Mouse (Mus musculus): ENCODE measurements around the gene Map3k4.

The Map3k4 gene

DNA sequence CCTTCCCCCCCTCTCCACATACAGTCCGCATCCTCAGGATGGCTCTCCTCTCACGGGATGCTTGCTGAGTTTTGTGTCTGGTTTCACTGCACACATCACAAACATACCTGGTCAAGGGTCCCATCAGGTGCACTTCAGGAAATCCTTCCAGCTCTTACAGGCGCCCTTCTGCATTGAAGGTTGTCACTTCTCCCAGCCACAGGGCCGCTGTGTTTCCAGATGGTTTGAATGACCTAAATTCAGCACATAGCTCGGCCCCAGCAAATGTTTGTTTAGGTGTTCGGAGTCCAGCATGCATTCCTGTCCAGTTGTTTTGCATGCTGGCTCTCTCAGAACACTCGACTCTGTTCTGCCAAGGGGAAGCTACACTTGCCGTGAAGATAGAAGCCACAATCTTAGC is 134.3 kb downstream of the Map3k4 start:
- no peak for DNase-seq (ENCODE audit: low spot score in 2 of 2)

DNA sequence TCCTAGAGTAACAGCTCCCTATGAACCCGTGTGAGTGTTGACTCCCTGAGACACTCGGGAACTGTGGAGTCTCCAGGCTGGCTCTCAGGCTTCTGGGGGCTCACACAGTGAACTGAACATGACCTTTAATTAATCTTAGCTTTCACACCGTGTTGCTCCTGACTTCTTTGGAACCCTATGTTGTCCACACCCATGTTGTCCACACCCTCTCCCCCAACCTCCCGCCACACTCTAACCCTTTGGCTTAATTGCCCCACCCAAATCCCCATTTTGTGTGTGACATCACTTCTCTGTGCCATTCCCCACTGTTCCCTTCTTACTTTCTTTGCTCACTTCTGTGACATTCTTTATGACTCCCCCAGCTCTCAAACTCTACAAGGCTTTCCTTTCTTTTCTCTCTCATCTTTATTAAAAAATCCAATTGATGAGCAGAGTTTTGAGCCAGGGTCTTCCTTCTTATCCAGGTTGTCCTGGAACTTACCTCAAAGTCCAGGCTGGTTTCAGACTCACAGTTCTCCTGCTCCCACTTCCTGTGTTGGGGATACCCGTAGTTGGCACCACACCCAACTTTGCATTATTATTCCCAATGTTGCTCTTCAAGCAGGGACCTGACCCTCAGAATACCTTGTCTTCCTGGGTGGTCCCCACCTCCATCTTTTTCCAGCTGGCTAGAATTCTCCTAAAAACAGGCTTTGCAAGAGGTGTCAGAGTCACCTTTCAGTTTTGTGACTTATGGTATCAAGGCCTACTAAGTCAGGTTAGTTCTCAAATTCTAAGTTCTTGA is 135.7 kb downstream of the Map3k4 start:
- DNase-seq (ENCODE audit: low spot score in 2 of 2) = no peak

DNA sequence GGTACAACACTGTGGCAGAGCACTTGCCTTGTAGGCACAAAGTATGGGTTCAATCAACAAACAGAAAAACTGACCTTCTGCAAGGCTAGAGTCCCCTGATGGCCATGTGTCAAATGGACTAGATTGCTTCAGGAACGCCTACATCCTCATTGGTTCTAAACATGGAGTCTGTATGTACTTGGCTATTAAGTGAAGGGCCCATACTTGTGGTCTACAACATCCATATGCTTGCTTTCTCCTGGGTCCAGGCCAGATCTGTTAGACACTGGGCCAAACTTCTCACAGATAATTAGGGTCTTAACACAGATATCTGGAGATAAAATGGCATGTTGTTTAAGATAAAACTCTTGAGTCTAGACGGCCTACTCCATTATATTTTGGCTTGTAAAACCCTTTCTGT is 138.8 kb downstream of the Map3k4 start:
- no peak for DNase-seq (ENCODE audit: low spot score in 2 of 2)

DNA sequence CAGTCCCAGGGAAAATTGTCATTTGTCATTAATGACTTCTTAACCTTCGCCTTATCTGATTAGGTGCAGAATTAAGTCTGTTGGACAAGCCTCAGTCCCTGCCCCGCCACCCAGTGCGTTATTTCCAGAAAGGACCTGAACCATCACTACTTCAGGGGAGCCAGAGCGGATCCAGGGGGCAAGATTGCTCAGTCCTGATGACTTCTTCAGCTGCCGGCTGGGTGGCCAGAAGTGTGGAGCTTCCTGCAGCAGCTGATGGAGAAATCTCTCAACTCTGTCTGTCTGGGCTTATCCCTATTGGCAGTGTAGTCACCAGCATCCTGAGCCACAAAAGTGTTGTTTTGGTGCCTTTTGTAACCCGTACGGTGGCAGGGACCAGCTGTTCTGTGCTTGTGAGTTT is 139.3 kb downstream of the Map3k4 start:
- DNase-seq (ENCODE audit: low spot score in 2 of 2) = no peak

All from thymus, postnatal 10 days (tissue).